ENCODE assay signal across 20 mouse cellular contexts in genomic region chr4:12642525-12642928, GRCm38 (mm10).
A peak's percentile ranks its signal among the peaks of the same experiment; 100 is the strongest.
DNase-seq lines count a peak whose midpoint lies in the region; ATAC-seq and TF ChIP-seq lines count a peak whose summit lies in the region.
"Had no signal": no experiment of that assay in that cellular context is flagged by ENCODE, and none has a peak within 500 bp of the region (broad histone marks: within the 10 kb centered on the region; RNA-seq: fewer than 3 reads in every experiment).

No protein-coding gene starts in this region.

- DNase-seq in kidney, postnatal 4 days = no peak
- DNase-seq in midbrain, embryonic 10.5 days (ENCODE audit: low spot score) = no peak
- no peak for DNase-seq in midbrain, postnatal 0 days (ENCODE audit: low spot score)
- peak; percentile 36 for DNase-seq in limb, embryonic 11.5 days (ENCODE audit: low spot score)
- DNase-seq in thymus, postnatal 4 days = no peak
- DNase-seq in thymus, postnatal 25 days = no peak
- DNase-seq: adrenal gland, postnatal 10 days; cerebellum, adult 18-20 months; forebrain, postnatal 0 days; gastrocnemius, adult 2 months; heart, adult 11 months; heart, postnatal 4 days; kidney, postnatal 14 days had no signal

- H3K4me2 ChIP-seq in kidney, embryonic 14.5 days (replicated peaks; ENCODE audit: low read depth, low read length) = no peak overlapping the region
- H3K4me2 ChIP-seq in midbrain, postnatal 0 days (ENCODE audit: low read depth, low read length, poor library complexity, severe bottlenecking) = no peak overlapping the region
- H3K4me2 ChIP-seq in limb, embryonic 11.5 days (ENCODE audit: low read depth, severe bottlenecking) = no peak overlapping the region
- H3K4me2 ChIP-seq in hindbrain, embryonic 13.5 days = no peak overlapping the region
- H3K4me2 ChIP-seq: liver, embryonic 15.5 days had no signal

- WGBS in kidney, embryonic 14.5 days = 6% methylated on average over 4 of the region's 4 CpGs
- WGBS in midbrain, embryonic 10.5 days = 15% methylated on average over 4 of the region's 4 CpGs
- 22% methylated on average over 4 of the region's 4 CpGs for WGBS in midbrain, postnatal 0 days
- WGBS in limb, embryonic 11.5 days = 17% methylated on average over 4 of the region's 4 CpGs
- 24% methylated on average over 4 of the region's 4 CpGs for WGBS in hindbrain, embryonic 13.5 days

- H3K4me1 ChIP-seq in kidney, embryonic 14.5 days (ENCODE audit: control insufficient read depth, insufficient read depth, low read length) = 0 out of 2 replicates have a peak, but pooled peaks cover 5% of the 10 kb centered on the region
- peaks cover 20% of the 10 kb centered on the region for H3K4me1 ChIP-seq in midbrain, embryonic 10.5 days
- H3K4me1 ChIP-seq in midbrain, postnatal 0 days (ENCODE audit: insufficient read depth, low read length) = no peaks in the 10 kb centered on the region
- H3K4me1 ChIP-seq in limb, embryonic 11.5 days (ENCODE audit: control insufficient read depth, insufficient read depth, low read length) = no peaks in the 10 kb centered on the region; the same call in 1 of the 2 replicates
- H3K4me1 ChIP-seq in hindbrain, embryonic 13.5 days (replicated peaks) = no peaks in the 10 kb centered on the region
- H3K4me1 ChIP-seq: liver, embryonic 15.5 days had no signal

- peak; percentile 77 for ATAC-seq in kidney, embryonic 14.5 days (ENCODE audit: low FRiP score, low TSS enrichment)
- no peak for ATAC-seq in midbrain, postnatal 0 days (ENCODE audit: low FRiP score)
- ATAC-seq in limb, embryonic 11.5 days (ENCODE audit: insufficient number of reproducible peaks, low FRiP score, low TSS enrichment, low read depth) = no peak
- ATAC-seq in hindbrain, embryonic 13.5 days (ENCODE audit: low FRiP score) = no peak
- ATAC-seq: forebrain, postnatal 0 days; hindbrain, postnatal 0 days had no signal

- H3K4me3 ChIP-seq in kidney, embryonic 14.5 days (ENCODE audit: low read length) = no peak overlapping the region
- no peak overlapping the region for H3K4me3 ChIP-seq in midbrain, embryonic 10.5 days
- no peak overlapping the region for H3K4me3 ChIP-seq in midbrain, postnatal 0 days (ENCODE audit: low read depth, low read length)
- no peak overlapping the region for H3K4me3 ChIP-seq in limb, embryonic 11.5 days (ENCODE audit: low read depth, low read length)
- no peak overlapping the region for H3K4me3 ChIP-seq in hindbrain, embryonic 13.5 days
- H3K4me3 ChIP-seq: gastrocnemius, adult 2 months; left cerebral cortex, adult 2 months; liver, embryonic 15.5 days; myocyte had no signal

- no peak overlapping the region for H3K27ac ChIP-seq in kidney, embryonic 14.5 days (ENCODE audit: low read depth, low read length)
- H3K27ac ChIP-seq in midbrain, embryonic 10.5 days (replicated peaks) = peak overlapping the region; percentile 50
- H3K27ac ChIP-seq in midbrain, postnatal 0 days (ENCODE audit: low read depth, low read length) = no peak overlapping the region
- H3K27ac ChIP-seq in limb, embryonic 11.5 days (replicated peaks; ENCODE audit: low read depth, low read length) = no peak overlapping the region
- no peak overlapping the region for H3K27ac ChIP-seq in hindbrain, embryonic 13.5 days
- H3K27ac ChIP-seq: gastrocnemius, adult 2 months; hindbrain, postnatal 0 days; left cerebral cortex, adult 2 months; liver, embryonic 15.5 days; macrophage had no signal

- H3K27me3 ChIP-seq in kidney, embryonic 14.5 days (ENCODE audit: control insufficient read depth, insufficient read depth, low read length) = no peaks in the 10 kb centered on the region
- H3K27me3 ChIP-seq in midbrain, embryonic 10.5 days (ENCODE audit: low read depth, poor library complexity, severe bottlenecking) = no peaks in the 10 kb centered on the region
- H3K27me3 ChIP-seq in midbrain, postnatal 0 days (ENCODE audit: insufficient read depth, low read length) = no peaks in the 10 kb centered on the region
- no peaks in the 10 kb centered on the region for H3K27me3 ChIP-seq in limb, embryonic 11.5 days (ENCODE audit: control insufficient read depth, insufficient read depth, low read length)
- H3K27me3 ChIP-seq in hindbrain, embryonic 13.5 days = no peaks in the 10 kb centered on the region
- H3K27me3 ChIP-seq: liver, embryonic 15.5 days had no signal

- no peaks in the 10 kb centered on the region for H3K9me3 ChIP-seq in kidney, embryonic 14.5 days (ENCODE audit: control insufficient read depth, low read length)
- H3K9me3 ChIP-seq in midbrain, embryonic 10.5 days (replicated peaks) = no peaks in the 10 kb centered on the region
- no peaks in the 10 kb centered on the region for H3K9me3 ChIP-seq in midbrain, postnatal 0 days (ENCODE audit: low read length)
- H3K9me3 ChIP-seq in limb, embryonic 11.5 days (ENCODE audit: control insufficient read depth, low read length) = no peaks in the 10 kb centered on the region
- H3K9me3 ChIP-seq in hindbrain, embryonic 13.5 days = no peaks in the 10 kb centered on the region
- H3K9me3 ChIP-seq: liver, embryonic 15.5 days had no signal

- H3K36me3 ChIP-seq in kidney, embryonic 14.5 days (ENCODE audit: control insufficient read depth, insufficient read depth, low read length) = no peaks in the 10 kb centered on the region
- no peaks in the 10 kb centered on the region for H3K36me3 ChIP-seq in midbrain, embryonic 10.5 days
- H3K36me3 ChIP-seq in midbrain, postnatal 0 days (ENCODE audit: insufficient read depth, low read length) = no peaks in the 10 kb centered on the region
- H3K36me3 ChIP-seq in limb, embryonic 11.5 days (ENCODE audit: control insufficient read depth, insufficient read depth, low read length) = no peaks in the 10 kb centered on the region
- no peaks in the 10 kb centered on the region for H3K36me3 ChIP-seq in hindbrain, embryonic 13.5 days
- H3K36me3 ChIP-seq: liver, embryonic 15.5 days had no signal

- no peak for TF ChIP-seq CTCF in midbrain, postnatal 0 days (IDR thresholded peaks at IDR 0.05)

- no peak overlapping the region for H3K9ac ChIP-seq in kidney, embryonic 14.5 days (ENCODE audit: low read depth, low read length)
- no peak overlapping the region for H3K9ac ChIP-seq in midbrain, postnatal 0 days (replicated peaks; ENCODE audit: low read length, poor library complexity, severe bottlenecking)
- H3K9ac ChIP-seq in limb, embryonic 11.5 days (ENCODE audit: low read length) = no peak overlapping the region
- H3K9ac ChIP-seq in hindbrain, embryonic 13.5 days = no peak overlapping the region
- H3K9ac ChIP-seq: forebrain, postnatal 0 days; liver, embryonic 15.5 days had no signal
